Mouse (Mus musculus): ENCODE results near the gene Mettl24.

Gene Mettl24

GRCm38 (mm10) chr10:40825952-40826351, 142.9 kb downstream of the Mettl24 start:
- no peak for DNase-seq

- DNase-seq: no peak
These were observed 144.6 kb downstream of the Mettl24 start for GRCm38 (mm10) chr10:40827706-40828105.

GRCm38 (mm10) chr10:40830312-40830711, 147.2 kb downstream of the Mettl24 start:
- no peak for DNase-seq

GRCm38 (mm10) chr10:40831267-40831666, 148.2 kb downstream of the Mettl24 start:
- no peak for DNase-seq

- no peak for DNase-seq
These were observed 157.0 kb downstream of the Mettl24 start for GRCm38 (mm10) chr10:40840086-40840485.

GRCm38 (mm10) chr10:40843841-40844240, 160.8 kb downstream of the Mettl24 start:
- no peak for DNase-seq

- DNase-seq: no peak
These were observed 161.5 kb downstream of the Mettl24 start for GRCm38 (mm10) chr10:40844546-40844945.

GRCm38 (mm10) chr10:40845626-40846025, 162.5 kb downstream of the Mettl24 start:
- DNase-seq: no peak

- DNase-seq: no peak
These were observed 164.2 kb downstream of the Mettl24 start for GRCm38 (mm10) chr10:40847176-40847874.

GRCm38 (mm10) chr10:40850644-40851043, 167.6 kb downstream of the Mettl24 start:
- no peak for DNase-seq

- no peak for DNase-seq
These were observed 168.1 kb downstream of the Mettl24 start for GRCm38 (mm10) chr10:40851138-40851537.

- DNase-seq: peak; percentile 19 to 40
These were observed 172.5 kb downstream of the Mettl24 start for GRCm38 (mm10) chr10:40855616-40856015.

GRCm38 (mm10) chr10:40856703-40857102, 173.6 kb downstream of the Mettl24 start:
- DNase-seq: no peak

- DNase-seq: no peak
These were observed 174.5 kb downstream of the Mettl24 start for GRCm38 (mm10) chr10:40857599-40857998.

Data from kidney, postnatal 25 days (tissue).